Mouse (Mus musculus) adrenal gland, postnatal 10 days (tissue): ENCODE results near the gene Mrgprg. TPM values are rescaled to one million over a fixed set of nuclear protein-coding genes. Genes with fewer than 3 reads are reported as not detected.

Experiments
- microRNA-seq: library from miRNA; unstranded; fragments of <30 nt; microRNA quantifications from one replicate; pipeline ENCODE4 v1.2.0, GENCODE M21; 2021
- total RNA-seq, 2 experiments: library from RNA; stranded (reverse); gene quantifications; 2 replicates each; pipeline ENCODE4 v1.2.3; 2021

Mrgprg gene
- total RNA-seq, 2 experiments from 2014 or later, result 0.18 to 0.58 TPM

Small RNA genes within 50 kb of the gene (microRNA-seq; reads per million reads assigned to microRNA genes)
- gene Gm22064, result not detected

Other genes with a start within 250 kb of the Mrgprg start
- gene Nap1l4, start 217.9 kb downstream of the Mrgprg start, total RNA-seq, result 100 to 1,000 TPM; 135 to 153 TPM
- 10 to 100 TPM; 38.7 to 56.6 TPM for gene Cars, start 166.9 kb downstream of the Mrgprg start, total RNA-seq
- 1 to 10 TPM; 1.1 to 1.5 TPM for gene Tnfrsf26, start 138.3 kb downstream of the Mrgprg start, total RNA-seq
- 1 to 10 TPM; 5.2 to 7.0 TPM for gene Tnfrsf22, start 117.3 kb downstream of the Mrgprg start, total RNA-seq
- gene Tnfrsf23, start 81.1 kb downstream of the Mrgprg start, total RNA-seq, result 1 to 10 TPM; 2.4 to 3.0 TPM
- gene Osbpl5, start 10.0 kb downstream of the Mrgprg start, total RNA-seq, result 10 to 100 TPM; 30.1 to 34.0 TPM
- gene Mrgpre, start 17.5 kb upstream of the Mrgprg start, total RNA-seq, result 1 to 10 TPM; 2.6 to 3.0 TPM
- 10 to 100 TPM; 14.9 TPM for gene Nadsyn1, start 55.9 kb upstream of the Mrgprg start, total RNA-seq
- 100 to 1,000 TPM; 126 to 310 TPM for gene Dhcr7, start 56.2 kb upstream of the Mrgprg start, total RNA-seq
- not detected for gene Gm498, start 99.8 kb upstream of the Mrgprg start, total RNA-seq
- gene Shank2, start 234.9 kb upstream of the Mrgprg start, total RNA-seq, result 1 to 10 TPM; 3.6 to 6.5 TPM